Mouse (Mus musculus): Measurements from ENCODE around the gene Ero1l.

Gene Ero1l

DNA sequence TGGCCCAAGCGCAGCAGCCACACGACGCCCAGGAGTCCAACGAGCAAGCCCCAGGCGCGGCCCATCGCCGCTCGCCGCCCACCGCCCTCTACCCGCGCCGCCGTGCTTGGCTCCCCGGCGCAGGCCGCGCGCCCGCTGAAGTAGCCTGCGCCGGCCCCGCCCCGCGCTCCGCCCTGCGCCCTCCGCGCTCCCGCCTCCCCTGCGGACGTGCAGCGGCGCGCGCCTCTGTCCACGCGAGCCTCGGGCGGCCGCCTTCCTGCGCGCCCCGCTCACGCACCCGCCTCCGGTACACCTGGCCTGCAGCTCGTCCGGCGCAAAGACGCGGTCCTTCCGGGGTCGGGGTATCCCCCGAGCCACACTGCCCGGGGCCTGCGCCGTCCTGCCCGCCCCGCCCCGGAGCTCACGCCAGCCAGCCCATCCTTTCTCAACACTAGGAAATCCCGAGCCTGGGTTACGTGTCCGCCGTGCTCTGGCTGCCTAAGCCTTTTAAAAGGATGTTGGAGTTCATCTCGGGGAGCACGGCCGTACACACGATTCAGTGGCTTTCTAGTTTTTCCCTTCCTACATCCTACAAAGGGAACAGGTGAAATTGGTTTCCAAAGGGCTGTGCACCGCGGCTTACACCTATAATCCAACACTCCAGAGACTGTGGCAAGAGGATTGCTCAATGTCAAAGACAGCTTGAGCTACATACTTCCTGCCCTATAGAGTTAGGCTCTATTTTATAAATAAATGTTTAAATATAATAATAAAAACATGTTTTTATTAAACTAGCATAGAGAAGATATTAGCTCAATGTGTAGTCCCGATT is at the start of gene Ero1l:
Gene Ero1l, minus strand, starts transcription at position 346 of the 811 bp plus-strand sequence.
- DNase-seq, result peak; percentile 80 to 91

DNA sequence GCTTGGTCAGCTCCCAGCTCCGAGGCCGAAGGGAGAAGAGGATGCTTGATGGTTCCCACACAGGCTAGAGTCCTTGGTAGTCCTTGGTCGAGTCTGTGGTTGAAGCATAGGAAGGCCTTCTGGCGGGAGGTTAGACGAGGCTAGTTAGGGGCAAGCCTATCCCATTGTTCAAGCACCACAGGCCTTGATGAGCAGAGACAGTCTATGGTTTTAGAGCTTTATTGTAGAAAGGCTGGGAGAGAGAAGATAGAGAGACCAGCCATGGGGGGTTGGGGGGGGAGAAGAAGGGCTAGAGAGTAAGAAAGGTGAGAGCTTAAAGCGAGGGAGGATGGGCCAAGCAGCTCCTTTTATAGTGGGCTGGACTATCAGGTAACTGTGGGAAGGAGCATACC is 46.6 kb upstream of the Ero1l start:
- no peak for DNase-seq

DNA sequence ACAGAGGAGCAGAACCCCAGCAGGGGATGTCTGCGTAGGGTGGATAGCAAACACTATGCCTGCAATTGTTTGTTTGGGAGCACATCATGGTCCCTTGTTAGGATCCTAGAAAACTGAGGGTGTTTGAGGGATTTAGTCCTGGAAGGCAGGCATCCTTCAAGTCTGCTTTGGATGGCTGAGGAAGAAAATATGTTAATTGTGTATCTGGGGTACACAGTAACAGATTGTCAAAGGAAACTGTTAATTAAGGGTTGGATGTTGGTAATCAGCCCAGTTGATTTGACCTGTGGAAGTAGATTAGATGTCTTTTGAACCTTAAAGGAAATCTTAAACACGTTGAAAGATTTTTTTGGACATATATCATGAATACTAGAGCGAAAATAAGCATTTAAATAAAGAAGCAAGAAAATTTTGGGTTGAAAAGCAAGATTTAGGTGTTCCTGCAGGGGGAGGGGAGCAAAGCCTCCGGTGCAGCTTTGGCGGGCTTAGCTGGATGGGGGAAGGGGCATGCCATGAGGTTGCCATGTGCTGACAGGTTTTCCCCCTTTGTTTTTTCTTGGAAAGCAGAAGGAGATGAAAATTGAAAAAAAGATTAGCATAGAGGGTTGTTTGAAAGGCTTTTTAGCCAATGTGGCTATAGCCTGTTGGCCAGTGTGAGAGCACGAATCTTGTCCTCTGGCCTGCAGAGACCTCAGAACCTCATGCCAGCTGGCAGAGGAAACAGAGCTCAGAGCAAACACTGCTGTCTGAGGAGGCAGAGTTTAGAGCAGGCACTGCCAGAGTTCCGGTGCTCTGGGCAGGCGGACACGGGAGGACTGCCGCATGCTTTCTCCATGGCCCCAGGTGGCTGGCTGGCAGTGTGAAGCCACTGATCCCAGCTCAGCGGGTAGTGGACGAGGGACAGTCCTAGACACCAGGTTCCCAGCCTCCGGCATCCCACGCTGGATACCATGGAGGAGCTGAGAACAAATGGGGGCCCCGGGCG is 45.9 kb upstream of the Ero1l start:
- DNase-seq, result peak; percentile 35 to 65

DNA sequence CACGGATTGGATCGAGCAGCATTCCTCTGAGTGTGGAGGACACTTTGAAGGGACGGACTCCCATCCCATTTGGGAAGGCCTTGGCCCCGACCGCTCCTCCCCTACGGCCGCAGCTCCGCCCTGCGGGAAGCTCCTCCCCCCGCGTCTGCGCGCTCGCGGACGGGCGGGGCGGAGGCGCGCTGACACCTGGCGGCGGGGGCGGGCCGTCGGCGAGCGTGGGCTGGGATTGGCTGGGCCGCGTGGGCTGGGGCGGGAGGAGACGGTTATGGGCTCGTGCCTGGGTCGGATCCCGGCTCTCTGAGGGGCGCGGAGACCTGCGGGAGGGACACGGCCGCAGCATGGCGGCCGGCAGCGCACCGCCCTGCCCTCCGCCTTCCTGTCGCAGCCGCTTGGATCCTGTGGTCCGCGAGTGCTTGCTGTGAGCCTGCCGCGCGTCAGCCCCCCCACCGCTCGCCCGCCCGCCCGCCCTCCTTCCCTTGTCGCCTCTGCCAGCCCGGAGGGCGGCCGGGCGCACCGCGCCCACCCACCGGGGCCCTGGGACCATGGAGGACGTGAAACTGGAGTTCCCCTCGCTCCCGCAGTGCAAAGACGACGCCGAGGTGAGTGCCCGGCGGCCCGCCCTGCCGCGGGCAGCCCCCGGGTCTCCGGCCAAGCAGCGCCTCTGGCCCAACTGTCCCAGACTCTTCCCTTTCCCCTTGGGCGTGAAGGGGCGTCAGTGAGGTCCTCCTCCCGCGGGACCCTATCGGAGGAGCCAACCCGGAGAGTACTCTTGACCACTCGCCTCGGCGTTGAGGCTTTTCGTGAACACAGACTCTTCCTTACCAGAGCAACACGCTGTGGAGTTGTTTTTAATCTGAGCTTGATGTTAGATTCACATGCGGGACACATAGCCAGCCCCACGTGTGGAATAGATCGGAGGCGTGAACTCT is 32.6 kb upstream of the Ero1l start, which contains the start of gene Styx:
Gene Styx, plus strand, starts transcription at position 163 of the 929 bp plus-strand sequence.
- DNase-seq, result peak; percentile 96 to 98

DNA sequence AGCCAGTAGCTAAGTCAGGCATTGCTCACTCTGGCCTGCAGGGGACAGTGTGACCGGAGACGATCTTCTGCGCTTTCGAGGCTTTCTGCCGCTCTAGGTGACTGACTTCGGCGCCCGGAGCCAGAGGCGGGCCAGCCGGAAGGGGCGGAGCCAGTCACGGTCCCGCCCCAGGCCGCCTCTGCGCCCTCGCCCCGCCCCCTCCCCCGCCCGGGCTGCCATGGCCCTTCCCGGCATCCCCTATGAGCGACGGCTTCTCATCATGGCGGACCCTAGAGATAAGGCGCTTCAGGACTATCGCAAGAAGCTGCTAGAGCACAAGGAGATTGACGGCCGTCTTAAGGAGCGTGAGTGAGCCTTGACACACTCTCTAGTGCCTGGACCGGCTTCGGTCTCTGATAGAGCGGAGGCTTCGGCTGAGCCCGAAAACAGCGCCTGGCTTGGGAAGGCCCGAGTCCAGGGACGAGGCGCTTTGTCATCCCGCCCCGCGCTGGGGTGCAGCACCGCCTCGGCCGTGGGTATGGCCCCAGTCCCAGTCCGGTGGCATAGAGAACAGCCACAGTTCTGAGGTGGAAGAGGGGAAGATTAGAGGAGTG is 11.1 kb upstream of the Ero1l start, which contains the start of gene Psmc6:
Gene Psmc6, plus strand, starts transcription at position 200 of the 593 bp plus-strand sequence.
- DNase-seq, result peak; percentile 92 to 95

DNA sequence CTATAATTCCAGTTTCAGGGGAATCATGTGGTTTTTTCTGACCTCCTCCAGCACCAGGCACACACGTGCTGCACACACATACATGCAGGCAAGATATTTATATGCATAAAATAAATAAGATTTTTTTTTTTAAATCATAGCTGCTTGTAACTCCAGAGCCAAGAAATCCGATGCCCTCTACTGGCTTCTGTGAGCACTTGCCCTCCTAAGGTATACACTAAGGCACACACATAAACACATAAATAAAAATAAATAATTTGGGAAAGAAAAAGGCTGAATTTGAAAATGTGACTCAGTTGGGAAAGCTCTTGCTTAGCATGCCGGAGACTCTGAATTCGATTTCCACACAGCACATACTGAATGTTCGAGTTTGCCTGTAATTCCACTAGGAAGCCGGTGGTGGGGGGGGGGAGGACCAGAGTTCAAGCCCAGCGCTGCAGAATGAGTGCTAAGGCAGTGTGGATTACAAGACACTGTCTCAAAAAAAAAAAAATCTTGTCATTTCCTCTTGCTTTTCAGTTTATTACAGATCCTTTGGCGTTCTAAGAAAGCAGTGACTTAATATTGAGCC is 10.5 kb upstream of the Ero1l start:
- peak in 1 of 2 experiments; percentile 10 for DNase-seq

DNA sequence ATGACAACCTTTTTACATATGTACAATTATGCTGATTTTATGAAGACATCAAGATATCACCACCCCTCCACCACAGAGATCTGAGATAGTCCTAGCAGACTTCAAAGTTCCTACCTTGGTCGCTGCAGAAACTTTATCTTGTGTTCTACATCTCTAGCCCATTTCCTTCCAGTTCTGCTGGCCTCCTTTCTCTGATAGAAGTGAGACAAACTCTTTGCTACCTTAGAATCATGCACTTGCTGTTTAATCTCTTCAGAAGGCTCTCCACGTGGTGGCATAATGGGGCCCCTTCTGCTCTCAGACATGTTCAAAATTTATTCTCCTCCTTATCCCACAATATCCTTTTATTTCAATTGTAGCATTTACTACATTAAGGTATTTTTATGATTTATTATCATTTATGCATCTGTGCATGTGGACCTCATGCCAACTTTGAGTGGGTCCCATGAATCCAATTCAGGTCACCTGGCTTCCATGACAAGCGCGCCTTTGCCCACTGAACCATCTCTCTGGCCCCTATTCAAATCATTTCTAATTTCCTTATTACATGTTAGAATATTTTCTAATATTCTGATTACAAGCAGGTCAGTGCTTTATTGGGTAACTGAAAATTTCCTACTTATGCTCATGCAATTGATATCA is 9.6 kb upstream of the Ero1l start:
- DNase-seq, result no peak

DNA sequence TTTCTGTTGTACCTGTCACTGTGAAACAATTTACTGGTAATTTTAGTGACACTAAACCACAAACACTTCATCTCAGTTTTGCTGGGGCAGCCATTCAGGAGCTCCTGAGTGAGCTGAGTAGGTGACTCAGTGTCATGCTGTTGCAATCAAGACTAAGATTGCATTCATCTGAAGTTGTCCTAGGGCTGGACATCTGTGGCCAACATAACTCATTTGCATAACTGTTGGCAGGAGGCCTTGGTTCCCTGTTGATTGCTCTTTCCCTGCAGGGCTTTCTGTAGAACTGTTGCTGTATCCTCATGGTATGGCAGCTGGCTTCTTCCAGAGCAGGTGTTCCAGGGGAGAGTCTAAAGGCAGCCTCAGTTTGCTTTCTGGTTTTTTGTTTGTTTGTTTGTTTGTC is 6.9 kb upstream of the Ero1l start:
- peak in 1 of 2 experiments; percentile 7 for DNase-seq

DNA sequence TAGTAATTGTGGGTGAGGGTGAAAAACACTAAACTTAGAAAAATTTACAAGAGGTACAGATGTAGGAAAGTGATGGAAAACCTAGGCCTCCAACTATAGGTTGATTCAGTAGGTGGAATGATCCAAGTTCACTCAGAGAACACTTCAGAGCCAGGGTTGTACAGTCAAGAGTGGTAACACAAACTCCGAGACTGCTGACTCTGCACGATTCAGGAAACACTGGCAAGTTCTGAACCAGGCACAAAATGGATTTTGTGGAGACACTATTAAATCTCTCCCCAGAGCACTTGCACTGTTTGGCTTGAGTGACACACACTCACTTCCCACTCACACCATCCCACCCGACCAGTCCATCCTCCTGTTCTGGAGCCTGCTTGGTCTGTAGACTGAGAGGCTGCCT is 4.7 kb upstream of the Ero1l start:
- DNase-seq, result no peak

DNA sequence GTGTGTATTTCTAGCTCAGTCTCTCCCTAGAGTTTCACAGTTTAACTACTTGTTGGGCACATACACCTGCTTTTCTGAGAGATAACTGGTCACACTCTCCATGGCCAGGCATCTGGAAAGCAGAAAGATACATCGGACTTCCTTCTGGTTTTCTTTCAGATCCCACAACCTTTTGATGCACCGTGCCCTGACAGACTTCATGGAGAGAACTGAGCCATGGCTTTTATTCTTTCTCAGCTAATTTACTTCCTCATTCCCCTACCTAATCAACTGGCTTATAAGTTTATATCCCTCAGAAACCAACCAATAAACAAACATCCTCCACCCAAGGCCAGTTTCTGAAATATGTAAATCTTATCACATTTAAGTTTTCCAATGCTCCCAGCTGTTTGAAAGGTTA is 3.9 kb upstream of the Ero1l start:
- no peak for DNase-seq

DNA sequence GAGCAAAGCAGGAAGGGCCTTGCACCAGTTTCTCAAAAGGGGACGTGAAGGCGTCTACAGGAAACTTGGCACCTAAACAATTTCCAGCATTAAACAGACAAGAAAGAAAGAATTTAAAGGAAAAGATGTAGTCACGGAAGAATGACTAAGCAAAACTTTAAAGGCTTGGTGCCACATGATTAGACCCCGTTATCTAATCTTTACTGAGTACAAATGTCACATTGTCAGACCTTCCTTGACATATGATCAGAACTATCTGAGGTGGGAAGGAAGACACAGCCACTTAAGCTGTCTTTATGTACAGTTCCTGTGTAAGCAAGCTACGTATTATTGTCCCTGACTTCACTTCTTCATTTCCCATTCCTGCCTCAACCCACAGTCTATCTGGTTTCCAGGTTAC is 3.1 kb upstream of the Ero1l start:
- no peak for DNase-seq

DNA sequence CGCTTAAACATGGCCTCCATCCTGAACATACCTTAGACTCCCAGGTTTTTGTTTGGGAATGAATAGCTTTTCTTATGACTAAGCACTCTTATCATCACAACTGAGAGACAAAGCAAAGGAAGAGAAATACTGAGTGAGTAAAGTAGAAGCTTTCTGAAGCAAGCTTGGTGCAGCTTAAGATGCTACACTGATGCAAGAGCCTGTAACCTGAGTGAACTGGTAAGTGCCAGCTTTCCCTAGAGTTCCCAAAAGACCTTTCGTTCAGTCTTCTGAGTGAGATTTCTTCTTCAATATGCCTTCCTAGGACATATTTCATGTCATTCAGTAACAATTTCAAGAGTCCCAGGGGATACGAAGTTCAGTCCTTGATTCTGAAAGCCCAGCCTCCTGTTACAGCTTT is 2.5 kb upstream of the Ero1l start:
- no peak for DNase-seq

DNA sequence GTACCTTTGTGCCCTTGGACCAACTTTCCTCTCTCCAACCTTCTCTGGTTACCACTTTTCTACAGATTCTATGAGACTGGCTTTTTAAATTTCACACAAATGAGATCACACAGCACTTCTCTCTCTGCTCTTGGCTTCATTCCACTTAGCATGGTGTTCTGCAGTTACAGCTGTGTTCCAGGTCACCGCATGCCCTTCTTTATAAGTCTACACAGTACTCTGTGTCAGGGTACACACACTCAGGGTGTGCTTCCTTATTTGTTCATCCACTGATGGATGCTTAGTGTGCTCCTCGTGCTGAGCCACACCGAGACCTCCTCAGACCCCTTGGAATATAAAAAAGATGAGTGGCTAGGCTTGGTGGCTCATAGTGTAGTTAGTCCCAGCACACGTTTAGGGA is 1.5 kb upstream of the Ero1l start:
- no peak for DNase-seq

DNA sequence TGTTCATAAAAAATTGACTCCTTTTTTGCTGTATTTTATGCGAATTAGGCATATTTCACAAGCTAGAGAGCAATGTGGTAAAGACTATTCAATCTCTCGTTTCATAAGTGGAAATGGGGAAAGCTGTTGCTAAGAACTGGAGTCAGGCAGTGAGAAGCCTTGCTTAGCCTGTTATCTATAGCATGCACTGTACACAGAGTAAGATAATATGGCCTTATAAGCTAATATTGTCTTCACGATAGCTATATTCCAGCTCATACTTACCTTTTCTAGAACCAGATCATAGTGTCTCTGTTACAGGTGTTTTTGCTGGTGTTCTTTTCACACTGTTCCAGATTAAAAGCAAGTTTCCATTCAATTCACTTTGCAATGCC is 653 bp upstream of the Ero1l start:
- no peak for DNase-seq

DNA sequence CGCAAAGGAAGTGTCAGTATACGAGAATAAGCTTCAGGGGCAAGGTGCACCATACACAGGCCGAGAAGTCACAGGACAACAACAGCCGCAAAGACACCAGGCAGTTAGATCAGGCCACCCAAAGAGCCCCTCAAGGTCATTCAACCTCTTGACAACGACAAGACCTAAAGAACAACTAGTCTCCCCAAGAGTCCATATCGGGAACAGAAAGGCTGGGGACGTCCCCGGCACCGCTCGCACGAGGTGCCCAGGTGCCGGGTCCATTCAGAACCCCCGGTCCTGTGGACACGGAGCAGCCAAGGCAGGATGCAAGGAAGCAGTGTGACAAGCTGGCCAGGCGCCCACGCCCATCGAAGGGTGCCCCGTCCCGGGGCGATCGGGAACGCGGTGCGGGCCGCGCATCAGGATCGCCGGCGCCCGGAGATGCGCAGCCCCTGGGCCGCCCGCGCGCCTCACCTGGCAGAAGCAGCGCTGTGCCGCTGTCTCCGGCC is 605 bp downstream of the Ero1l start:
- DNase-seq, result peak in 1 of 2 experiments; percentile 19

DNA sequence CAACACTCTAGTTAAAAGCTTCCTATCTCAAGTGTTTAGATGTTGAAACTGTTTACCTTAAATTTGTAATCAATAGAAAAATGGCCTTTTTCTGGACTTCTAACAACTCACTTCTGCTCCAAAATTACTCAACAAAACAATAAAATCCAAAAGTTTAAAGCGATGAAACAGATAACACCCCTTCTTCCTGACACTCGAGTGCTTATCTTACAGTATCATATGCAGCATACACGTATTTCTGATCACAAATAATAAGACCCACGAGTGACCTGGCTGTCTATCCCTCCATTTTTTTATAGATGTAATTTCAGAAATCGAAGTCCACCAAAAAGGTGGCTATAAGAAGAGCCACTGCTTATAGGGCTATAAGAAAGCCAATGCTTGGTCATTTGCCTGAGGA is 1.6 kb downstream of the Ero1l start:
- DNase-seq, result no peak

DNA sequence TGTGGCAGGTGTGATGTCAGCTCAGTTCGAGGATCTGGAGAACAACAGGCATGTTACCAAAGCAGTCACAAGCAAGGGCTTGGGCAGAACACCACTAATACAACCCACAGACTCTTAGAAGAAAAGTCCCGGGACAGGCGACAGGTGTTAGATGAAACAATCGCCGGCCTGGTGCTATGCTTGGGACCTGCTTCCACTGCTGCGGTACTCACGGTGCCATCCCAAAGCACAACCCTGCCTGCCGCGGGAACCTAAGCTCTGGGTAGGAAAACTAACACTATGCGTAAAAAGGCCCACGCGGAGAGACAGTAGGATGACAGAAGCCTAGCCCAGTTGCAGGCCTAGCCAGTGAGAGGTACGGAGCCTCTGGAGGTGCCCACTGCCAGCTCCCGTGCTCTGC is 8.5 kb downstream of the Ero1l start:
- no peak for DNase-seq

DNA sequence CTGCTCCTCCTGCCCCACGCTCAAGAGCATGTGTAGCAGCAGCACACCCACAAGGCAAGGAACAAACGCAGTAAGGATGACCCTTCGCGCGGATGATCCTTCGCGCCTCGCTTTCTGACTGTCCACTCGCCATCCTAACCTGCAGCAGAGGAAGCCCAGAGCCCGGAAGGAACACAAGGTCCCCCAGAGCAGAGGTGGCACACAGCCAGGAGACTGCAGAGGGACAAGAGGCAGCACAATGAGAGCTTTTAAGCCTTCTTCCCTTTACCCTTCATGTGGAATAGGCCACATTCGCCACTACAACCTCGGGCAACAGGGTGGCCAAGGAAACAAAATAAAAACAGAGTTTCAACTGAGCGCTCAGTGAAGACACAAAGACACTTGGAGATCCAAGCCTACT is 8.9 kb downstream of the Ero1l start:
- peak; percentile 19 to 57 for DNase-seq

DNA sequence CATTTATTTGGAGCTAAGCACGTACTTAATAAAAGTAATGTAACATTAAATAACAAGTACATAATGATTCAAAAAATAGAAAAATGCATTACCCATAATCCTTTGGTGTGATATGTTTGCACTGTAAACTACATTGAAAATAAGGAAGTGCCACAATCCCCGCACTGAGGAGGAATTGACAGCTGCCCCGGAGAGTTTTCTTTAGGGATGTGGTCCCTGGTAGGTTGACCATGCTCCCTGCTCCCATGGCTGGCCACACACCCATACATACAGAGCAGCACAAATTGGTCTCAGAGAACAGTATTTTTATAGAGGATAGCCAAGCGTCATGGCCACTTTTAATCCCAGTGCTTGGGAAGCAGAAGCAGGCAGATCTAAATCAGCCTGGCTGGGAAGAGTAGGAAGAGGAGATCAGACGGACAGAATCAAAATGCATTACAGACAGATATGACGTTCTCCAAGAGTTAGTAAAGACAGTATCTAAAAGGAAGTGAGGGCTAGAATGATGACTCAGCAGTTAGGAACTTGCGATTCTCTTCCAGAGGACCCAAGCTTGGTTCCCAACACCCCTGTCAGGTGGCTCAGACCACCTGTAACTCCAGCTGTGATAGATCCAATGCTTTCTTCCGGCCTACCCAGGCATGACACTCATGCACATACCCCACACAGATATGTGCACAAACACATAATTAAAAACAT is 10.8 kb downstream of the Ero1l start:
- DNase-seq, result no peak

DNA sequence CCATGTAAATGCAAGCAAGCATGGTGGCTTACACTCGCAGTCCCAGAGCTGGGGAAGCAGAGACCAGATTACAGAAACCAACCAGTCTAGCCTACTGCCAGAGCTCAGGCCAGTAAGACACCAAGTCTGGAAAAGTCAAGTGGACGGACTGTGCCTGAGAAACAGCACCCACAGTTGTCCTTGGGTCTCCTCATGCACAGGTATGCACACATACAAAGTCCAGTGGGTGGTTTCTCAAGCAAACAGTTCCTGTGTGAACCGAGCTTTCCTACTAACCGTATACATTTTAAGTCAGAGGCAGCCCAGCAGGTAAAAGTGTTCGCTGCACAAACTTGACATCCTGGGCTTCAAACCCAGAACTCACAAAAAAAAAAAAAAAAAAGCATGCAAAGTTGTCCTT is 12.7 kb downstream of the Ero1l start:
- no peak for DNase-seq
